21 mouse cellular contexts compared by ENCODE assay signal in genomic region chr10:82818661-82819060, GRCm38 (mm10).
"Had no signal": no experiment of that assay in that cellular context is flagged by ENCODE, and none has a peak within 500 bp of the region (broad histone marks: within the 10 kb centered on the region; RNA-seq: fewer than 3 reads in every experiment).

No protein-coding gene starts in this region.

- H3K4me1 ChIP-seq: hindbrain, embryonic 13.5 days had no signal

- H3K27me3 ChIP-seq: heart, embryonic 12.5 days; hindbrain, embryonic 13.5 days; hindbrain, embryonic 15.5 days; kidney, embryonic 15.5 days had no signal

- H3K4me2 ChIP-seq: heart, embryonic 12.5 days; hindbrain, embryonic 13.5 days; hindbrain, embryonic 15.5 days; kidney, embryonic 15.5 days; limb, embryonic 12.5 days had no signal

- H3K27ac ChIP-seq: heart, embryonic 10.5 days; hindbrain, embryonic 13.5 days; hindbrain, embryonic 15.5 days; hindbrain, postnatal 0 days; kidney, embryonic 15.5 days; kidney, postnatal 0 days; layer of hippocampus, adult 2 months; left cerebral cortex, adult 2 months; limb, embryonic 10.5 days; limb, embryonic 12.5 days had no signal

- H3K9me3 ChIP-seq: heart, embryonic 10.5 days; heart, embryonic 12.5 days; hindbrain, embryonic 13.5 days; hindbrain, embryonic 15.5 days; kidney, embryonic 15.5 days; limb, embryonic 10.5 days; limb, embryonic 12.5 days had no signal

- DNase-seq: gastrocnemius, postnatal 14 days; gastrocnemius, postnatal 36 days; heart, adult 18-20 months; heart, postnatal 10 days; heart, postnatal 36 days; kidney, adult 11 months; kidney, postnatal 14 days; kidney, postnatal 4 days; liver had no signal

- H3K9ac ChIP-seq: heart, embryonic 12.5 days; hindbrain, embryonic 13.5 days; hindbrain, embryonic 15.5 days; kidney, embryonic 15.5 days; limb, embryonic 12.5 days had no signal

- H3K36me3 ChIP-seq: heart, embryonic 10.5 days; heart, embryonic 12.5 days; hindbrain, embryonic 13.5 days; hindbrain, embryonic 15.5 days; kidney, embryonic 15.5 days; limb, embryonic 10.5 days; limb, embryonic 12.5 days had no signal

- ATAC-seq: hindbrain, postnatal 0 days; intestine, embryonic 16.5 days had no signal

- H3K4me3 ChIP-seq: heart, embryonic 10.5 days; heart, embryonic 12.5 days; hindbrain, embryonic 13.5 days; hindbrain, embryonic 15.5 days; kidney, embryonic 15.5 days; layer of hippocampus, adult 2 months; left cerebral cortex, adult 2 months; limb, embryonic 10.5 days; limb, embryonic 12.5 days had no signal
